Mouse (Mus musculus): ENCODE measurements around the gene Ctsk. TPM values are rescaled to one million over a fixed set of nuclear protein-coding genes. Genes with fewer than 3 reads are reported as not detected.

The Ctsk gene
- polyA plus RNA-seq, 1 experiment: 1.2 TPM

DNA sequence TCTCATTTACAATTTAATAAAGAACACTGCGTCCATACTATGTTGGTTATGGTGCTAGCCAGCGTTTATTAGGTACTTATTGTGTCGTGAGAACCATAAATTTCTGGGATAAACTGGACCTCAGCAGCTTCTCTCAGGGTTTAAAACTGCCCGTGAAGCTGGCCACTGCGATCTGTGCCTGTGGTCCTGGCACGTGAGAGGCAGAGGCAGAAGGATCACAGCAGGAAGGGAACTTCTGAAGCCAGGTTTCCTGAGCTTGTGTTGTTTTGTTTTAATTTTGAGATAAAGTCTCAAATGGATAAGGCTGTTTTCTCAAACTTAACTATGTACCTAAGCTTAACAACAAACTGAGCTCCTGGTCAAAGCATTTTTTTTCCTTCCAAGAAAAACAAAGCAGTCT, 10.3 kb downstream of the Ctsk start:
- TF ChIP-seq POLR2A (IDR thresholded peaks at IDR 0.05; ENCODE audit: control insufficient read depth, low read depth, low read length) (no peak), CTCF (IDR thresholded peaks at IDR 0.05; ENCODE audit: control insufficient read depth, insufficient read depth, insufficient replicate concordance, low read depth, low read length) (no peak)
- Histone ChIP-seq H3K4me3 (ENCODE audit: control insufficient read depth, low read depth, low read length) (no peak overlapping the region), H3K27me3 (ENCODE audit: control insufficient read depth, insufficient read depth, low read length) (no peaks in the 10 kb centered on the region), H3K4me1 (ENCODE audit: control insufficient read depth, insufficient read depth, low read length) (no peaks in the 10 kb centered on the region), H3K27ac (ENCODE audit: control insufficient read depth, insufficient read depth, low read depth, low read length) (no peak overlapping the region), H3K36me3 (ENCODE audit: control insufficient read depth, insufficient read depth, low read length) (no peaks in the 10 kb centered on the region)

DNA sequence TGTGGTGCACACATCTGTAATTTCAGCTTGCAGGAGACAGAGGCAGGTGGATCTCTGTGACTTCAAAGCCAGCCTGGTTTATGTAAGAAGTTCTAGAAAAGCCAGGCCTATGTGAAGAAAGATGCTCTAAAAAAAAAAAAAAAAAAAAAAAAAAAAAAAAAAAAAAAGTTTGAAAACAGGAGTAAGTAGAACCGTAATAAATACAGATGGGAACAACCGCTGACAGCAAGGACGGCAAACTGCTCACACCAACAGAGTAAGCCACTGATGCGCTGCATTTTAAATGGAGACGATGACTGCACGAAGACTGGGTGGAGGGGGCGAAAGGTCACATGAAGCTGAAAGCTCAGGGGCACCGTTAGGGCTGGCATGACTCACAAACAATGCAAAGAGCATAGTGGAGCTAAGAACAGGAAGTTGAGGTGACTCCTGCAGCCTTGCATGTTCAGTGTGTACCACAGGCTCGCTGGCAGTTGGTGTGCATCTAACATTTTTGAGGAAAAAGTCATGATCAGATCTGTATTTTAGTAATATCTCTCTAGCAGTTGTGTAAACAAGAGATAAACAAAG, 12.6 kb downstream of the Ctsk start:
- Histone ChIP-seq H3K4me3 (ENCODE audit: control insufficient read depth, low read depth, low read length) (no peak overlapping the region), H3K27me3 (ENCODE audit: control insufficient read depth, insufficient read depth, low read length) (no peaks in the 10 kb centered on the region), H3K4me1 (ENCODE audit: control insufficient read depth, insufficient read depth, low read length) (no peaks in the 10 kb centered on the region), H3K36me3 (ENCODE audit: control insufficient read depth, insufficient read depth, low read length) (no peaks in the 10 kb centered on the region), H3K27ac (ENCODE audit: control insufficient read depth, insufficient read depth, low read depth, low read length) (no peak overlapping the region)
- no peak for TF ChIP-seq CTCF (IDR thresholded peaks at IDR 0.05; ENCODE audit: control insufficient read depth, insufficient read depth, insufficient replicate concordance, low read depth, low read length)
- TF ChIP-seq POLR2A (IDR thresholded peaks at IDR 0.05; ENCODE audit: control insufficient read depth, low read depth, low read length): no peak

DNA sequence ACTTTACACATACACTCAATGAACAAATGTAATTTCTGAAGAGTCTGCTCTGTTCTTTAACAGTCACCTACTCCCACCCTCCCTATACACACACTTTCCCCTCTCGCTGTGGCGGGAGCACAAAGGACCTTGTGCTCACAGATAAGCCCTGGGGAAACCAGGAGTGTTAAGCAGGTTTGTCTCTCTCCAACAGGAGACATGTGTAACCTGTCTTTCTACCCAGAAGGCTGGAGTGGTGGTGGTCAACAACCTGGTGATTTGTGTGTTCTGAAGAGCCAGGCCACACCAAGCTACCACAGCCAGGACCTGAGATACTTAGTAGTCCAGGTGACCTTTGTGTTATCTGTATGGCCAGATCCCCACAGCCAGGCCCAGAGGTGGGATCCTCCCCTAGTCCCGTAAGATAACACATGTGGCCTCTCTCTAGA, 17.6 kb downstream of the Ctsk start:
- Histone ChIP-seq H3K27me3 (ENCODE audit: control insufficient read depth, insufficient read depth, low read length) (no peaks in the 10 kb centered on the region), H3K36me3 (ENCODE audit: control insufficient read depth, insufficient read depth, low read length) (no peaks in the 10 kb centered on the region), H3K4me3 (ENCODE audit: control insufficient read depth, low read depth, low read length) (no peak overlapping the region), H3K27ac (ENCODE audit: control insufficient read depth, insufficient read depth, low read depth, low read length) (no peak overlapping the region), H3K4me1 (ENCODE audit: control insufficient read depth, insufficient read depth, low read length) (no peaks in the 10 kb centered on the region)
- TF ChIP-seq POLR2A (IDR thresholded peaks at IDR 0.05; ENCODE audit: control insufficient read depth, low read depth, low read length) (no peak), CTCF (IDR thresholded peaks at IDR 0.05; ENCODE audit: control insufficient read depth, insufficient read depth, insufficient replicate concordance, low read depth, low read length) (no peak)

DNA sequence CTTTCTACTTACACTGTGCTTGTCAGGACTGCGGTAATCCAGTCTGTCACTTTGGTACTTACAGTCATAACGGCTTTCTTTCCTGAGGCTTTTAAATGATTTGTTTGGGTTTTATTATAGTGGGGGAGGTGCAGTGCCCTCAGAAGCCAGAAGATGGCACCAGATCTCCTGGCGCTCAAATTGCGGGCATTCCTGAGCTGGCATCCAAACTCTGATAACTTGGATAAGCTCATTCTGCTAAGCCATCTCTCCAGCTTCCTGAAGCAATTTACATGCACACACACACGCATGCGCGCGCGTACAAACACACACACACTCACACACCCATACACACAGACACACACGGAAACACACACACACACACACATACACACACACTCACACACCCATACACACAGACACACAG, 18.4 kb downstream of the Ctsk start:
- H3K4me3 ChIP-seq (ENCODE audit: control insufficient read depth, low read depth, low read length): no peak overlapping the region
- no peak overlapping the region for H3K27ac ChIP-seq (ENCODE audit: control insufficient read depth, insufficient read depth, low read depth, low read length)
- H3K36me3 ChIP-seq (ENCODE audit: control insufficient read depth, insufficient read depth, low read length): no peaks in the 10 kb centered on the region
- H3K27me3 ChIP-seq (ENCODE audit: control insufficient read depth, insufficient read depth, low read length): no peaks in the 10 kb centered on the region
- TF ChIP-seq POLR2A (IDR thresholded peaks at IDR 0.05; ENCODE audit: control insufficient read depth, low read depth, low read length) (no peak), CTCF (IDR thresholded peaks at IDR 0.05; ENCODE audit: control insufficient read depth, insufficient read depth, insufficient replicate concordance, low read depth, low read length) (peak; percentile 65; the same call in 1 of the 2 replicates)
- H3K4me1 ChIP-seq (ENCODE audit: control insufficient read depth, insufficient read depth, low read length): no peaks in the 10 kb centered on the region

DNA sequence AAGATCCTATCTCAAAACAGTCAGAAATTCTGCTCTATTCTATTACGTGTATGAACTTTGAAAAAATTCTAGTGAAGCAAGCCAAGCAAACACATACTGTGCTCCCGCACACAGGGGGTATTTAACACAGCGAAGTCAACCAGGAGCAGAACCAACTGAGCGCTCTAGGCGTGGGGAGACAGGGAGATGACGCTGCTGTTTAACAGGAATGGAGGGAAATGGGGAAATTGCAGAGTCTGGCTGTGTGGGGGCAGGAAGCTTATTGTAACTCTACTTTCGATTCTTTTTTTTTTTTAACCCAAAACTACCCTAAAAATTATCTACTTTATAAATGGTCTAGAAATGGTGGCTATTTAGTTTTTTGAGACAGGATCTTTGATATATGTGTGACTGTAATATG, 19.8 kb downstream of the Ctsk start:
- H3K36me3 ChIP-seq (ENCODE audit: control insufficient read depth, insufficient read depth, low read length): no peaks in the 10 kb centered on the region
- H3K4me3 ChIP-seq (ENCODE audit: control insufficient read depth, low read depth, low read length): no peak overlapping the region
- no peaks in the 10 kb centered on the region for H3K27me3 ChIP-seq (ENCODE audit: control insufficient read depth, insufficient read depth, low read length)
- no peaks in the 10 kb centered on the region for H3K4me1 ChIP-seq (ENCODE audit: control insufficient read depth, insufficient read depth, low read length)
- no peak overlapping the region for H3K27ac ChIP-seq (ENCODE audit: control insufficient read depth, insufficient read depth, low read depth, low read length)
- TF ChIP-seq CTCF (IDR thresholded peaks at IDR 0.05; ENCODE audit: control insufficient read depth, insufficient read depth, insufficient replicate concordance, low read depth, low read length) (no peak), POLR2A (IDR thresholded peaks at IDR 0.05; ENCODE audit: control insufficient read depth, low read depth, low read length) (no peak)

DNA sequence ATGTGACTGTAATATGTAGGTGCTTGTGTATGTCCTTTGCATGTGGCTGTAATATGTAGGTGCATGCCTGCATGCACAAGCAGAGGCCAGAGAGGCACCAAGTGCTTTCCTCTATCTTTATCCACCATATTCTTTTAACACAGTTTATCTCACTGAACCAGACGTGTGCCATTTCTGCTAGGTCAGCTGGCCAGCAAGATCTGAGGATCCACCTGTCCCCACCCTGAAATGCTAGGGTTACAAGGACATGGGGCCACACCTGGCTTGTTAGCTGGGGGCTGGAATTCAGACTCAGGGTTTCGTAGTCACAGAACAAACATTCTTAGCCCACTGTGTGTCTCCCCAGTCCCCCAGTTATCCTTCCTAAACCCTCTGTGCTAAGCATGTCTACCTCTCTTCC, 20.3 kb downstream of the Ctsk start:
- TF ChIP-seq CTCF (IDR thresholded peaks at IDR 0.05; ENCODE audit: control insufficient read depth, insufficient read depth, insufficient replicate concordance, low read depth, low read length) (no peak), POLR2A (IDR thresholded peaks at IDR 0.05; ENCODE audit: control insufficient read depth, low read depth, low read length) (no peak)
- H3K27ac ChIP-seq (ENCODE audit: control insufficient read depth, insufficient read depth, low read depth, low read length): no peak overlapping the region
- H3K27me3 ChIP-seq (ENCODE audit: control insufficient read depth, insufficient read depth, low read length): no peaks in the 10 kb centered on the region
- no peak overlapping the region for H3K4me3 ChIP-seq (ENCODE audit: control insufficient read depth, low read depth, low read length)
- H3K36me3 ChIP-seq (ENCODE audit: control insufficient read depth, insufficient read depth, low read length): no peaks in the 10 kb centered on the region
- H3K4me1 ChIP-seq (ENCODE audit: control insufficient read depth, insufficient read depth, low read length): no peaks in the 10 kb centered on the region

DNA sequence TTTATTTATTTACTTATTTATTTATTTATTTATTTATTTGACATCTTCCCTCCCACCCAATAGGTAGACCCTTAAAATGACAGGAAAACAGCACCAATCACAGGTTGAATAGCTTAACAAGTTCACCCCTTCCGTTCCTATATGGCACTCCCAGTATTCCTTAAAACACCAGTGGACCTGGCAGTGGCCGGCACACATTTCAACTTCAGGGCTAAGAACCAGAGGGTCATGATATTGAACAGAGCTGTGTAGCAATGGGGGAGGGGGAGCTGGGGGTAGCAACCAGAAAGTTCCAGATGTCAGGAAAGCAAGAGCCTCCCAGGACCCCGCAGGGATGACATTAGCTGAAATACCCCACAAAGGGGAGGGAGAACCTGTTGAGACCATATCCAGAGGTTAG, 21.0 kb downstream of the Ctsk start:
- Histone ChIP-seq H3K27me3 (ENCODE audit: control insufficient read depth, insufficient read depth, low read length) (no peaks in the 10 kb centered on the region), H3K27ac (ENCODE audit: control insufficient read depth, insufficient read depth, low read depth, low read length) (no peak overlapping the region), H3K4me3 (ENCODE audit: control insufficient read depth, low read depth, low read length) (no peak overlapping the region), H3K36me3 (ENCODE audit: control insufficient read depth, insufficient read depth, low read length) (no peaks in the 10 kb centered on the region), H3K4me1 (ENCODE audit: control insufficient read depth, insufficient read depth, low read length) (no peaks in the 10 kb centered on the region)
- no peak for TF ChIP-seq CTCF (IDR thresholded peaks at IDR 0.05; ENCODE audit: control insufficient read depth, insufficient read depth, insufficient replicate concordance, low read depth, low read length)
- no peak for TF ChIP-seq POLR2A (IDR thresholded peaks at IDR 0.05; ENCODE audit: control insufficient read depth, low read depth, low read length)

DNA sequence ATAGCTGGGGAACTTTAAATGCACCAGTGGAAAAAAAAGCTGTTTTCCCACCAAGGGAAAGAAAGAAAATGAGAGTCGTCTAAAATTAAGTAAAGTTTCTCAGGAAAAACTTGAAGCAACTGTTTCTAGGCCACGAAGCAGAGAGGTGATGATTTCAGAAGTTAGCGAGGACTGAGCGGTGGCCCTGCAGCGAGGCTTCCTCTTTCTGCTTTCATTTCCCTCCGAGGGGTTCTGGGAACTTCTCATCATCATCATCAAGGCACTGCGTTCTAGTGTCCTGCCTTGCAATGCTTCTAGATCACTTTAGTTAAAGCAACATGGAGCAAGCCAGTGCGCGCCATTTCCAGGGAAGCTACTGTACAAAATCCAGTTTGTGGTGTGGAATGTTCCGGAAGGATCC, 22.1 kb downstream of the Ctsk start:
- H3K4me3 ChIP-seq (ENCODE audit: control insufficient read depth, low read depth, low read length): no peak overlapping the region
- H3K27me3 ChIP-seq (ENCODE audit: control insufficient read depth, insufficient read depth, low read length): no peaks in the 10 kb centered on the region
- no peak for TF ChIP-seq POLR2A (IDR thresholded peaks at IDR 0.05; ENCODE audit: control insufficient read depth, low read depth, low read length)
- TF ChIP-seq CTCF (IDR thresholded peaks at IDR 0.05; ENCODE audit: control insufficient read depth, insufficient read depth, insufficient replicate concordance, low read depth, low read length): no peak
- no peak overlapping the region for H3K27ac ChIP-seq (ENCODE audit: control insufficient read depth, insufficient read depth, low read depth, low read length)
- no peaks in the 10 kb centered on the region for H3K4me1 ChIP-seq (ENCODE audit: control insufficient read depth, insufficient read depth, low read length)
- H3K36me3 ChIP-seq (ENCODE audit: control insufficient read depth, insufficient read depth, low read length): no peaks in the 10 kb centered on the region
